Mouse (Mus musculus) spleen, adult 2 months (tissue): ENCODE measurements around the gene Zc4h2.

Experiments used
- CTCF ChIP-seq: fragments of 200-500 bp; IDR thresholded peaks from 2 replicates; pipeline ENCODE4 v1.5.1; 2011; ENCODE audit warnings: mild to moderate bottlenecking, inconsistent platforms; ENCODE audit not compliant: insufficient read depth, insufficient read length, insufficient replicate concordance; ENCODE audit errors: extremely low read depth
- POLR2A ChIP-seq: fragments of 200-500 bp; IDR thresholded peaks from 2 replicates; pipeline ENCODE4 v1.6.1; 2011; ENCODE audit warnings: low read depth, low read length, inconsistent platforms

DNA sequence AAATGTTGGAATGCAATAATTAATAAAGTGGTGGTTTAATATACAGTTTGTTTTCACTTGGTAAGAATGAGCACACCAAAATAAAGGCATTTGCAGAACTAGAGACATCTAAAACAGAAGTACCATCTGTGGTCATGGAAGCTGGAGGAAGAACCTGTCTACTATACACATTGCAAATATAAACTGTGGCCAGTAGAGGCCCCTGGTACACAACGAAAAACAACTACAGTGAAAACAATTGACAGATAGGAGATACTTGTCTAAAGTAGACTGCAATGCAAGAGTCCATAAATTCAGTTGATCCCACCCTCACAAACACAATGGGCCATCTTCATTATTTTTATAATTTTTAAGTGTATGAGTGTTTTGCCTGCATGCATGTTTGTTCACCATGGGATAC lies 28.8 kb upstream of the Zc4h2 start:
- TF ChIP-seq CTCF (no peak), POLR2A (no peak)
